Mouse (Mus musculus) right cerebral cortex, adult 2 months (tissue): ENCODE data around the gene Nub1.

Experiments used
- DNase-seq, 2 experiments: peaks; one replicate each; pipeline ENCODE4 v3.0.0; 2021 to 2022; ENCODE audit warnings: low spot score in 2 of 2

Gene Nub1

GRCm38 (mm10) chr5:24701271-24701670, 15.9 kb downstream of the Nub1 start:
- DNase-seq: no peak

GRCm38 (mm10) chr5:24704615-24705014, 19.3 kb downstream of the Nub1 start:
- no peak for DNase-seq

- peak in 1 of 2 experiments; percentile 23 for DNase-seq
Observed at GRCm38 (mm10) chr5:24709962-24710361, 24.6 kb downstream of the Nub1 start.

- no peak for DNase-seq
Observed at GRCm38 (mm10) chr5:24711615-24712014, 26.3 kb downstream of the Nub1 start.

GRCm38 (mm10) chr5:24713199-24713598, 27.9 kb downstream of the Nub1 start:
- DNase-seq: peak; percentile 17 to 18

GRCm38 (mm10) chr5:24713987-24714386, 28.7 kb downstream of the Nub1 start:
- DNase-seq: no peak

- DNase-seq: no peak
Observed at GRCm38 (mm10) chr5:24718076-24718475, 32.7 kb downstream of the Nub1 start.

GRCm38 (mm10) chr5:24719852-24720251, 34.5 kb downstream of the Nub1 start:
- DNase-seq: no peak

GRCm38 (mm10) chr5:24723527-24724269, 38.4 kb downstream of the Nub1 start:
- DNase-seq: no peak

- DNase-seq: no peak
Observed at GRCm38 (mm10) chr5:24724270-24724634, 38.9 kb downstream of the Nub1 start.

- no peak for DNase-seq
Observed at GRCm38 (mm10) chr5:24724805-24725204, 39.5 kb downstream of the Nub1 start.

- no peak for DNase-seq
Observed at GRCm38 (mm10) chr5:24725897-24726296, 40.6 kb downstream of the Nub1 start.

- no peak for DNase-seq
Observed at GRCm38 (mm10) chr5:24726901-24727836, 41.8 kb downstream of the Nub1 start.

- no peak for DNase-seq
Observed at GRCm38 (mm10) chr5:24729797-24730487, 44.6 kb downstream of the Nub1 start.

- DNase-seq: no peak
Observed at GRCm38 (mm10) chr5:24730488-24730871, 45.1 kb downstream of the Nub1 start, which contains the start of gene Wdr86. TSS of gene Wdr86 (minus strand) at chr5:24730727.

GRCm38 (mm10) chr5:24730986-24731385, 45.7 kb downstream of the Nub1 start:
- no peak for DNase-seq

- DNase-seq: no peak
Observed at GRCm38 (mm10) chr5:24733134-24733533, 47.8 kb downstream of the Nub1 start.

- DNase-seq: no peak
Observed at GRCm38 (mm10) chr5:24733771-24734426, 48.6 kb downstream of the Nub1 start.

GRCm38 (mm10) chr5:24737595-24737994, 52.3 kb downstream of the Nub1 start:
- no peak for DNase-seq

GRCm38 (mm10) chr5:24738517-24738916, 53.2 kb downstream of the Nub1 start:
- no peak for DNase-seq

GRCm38 (mm10) chr5:24739141-24739753, 53.9 kb downstream of the Nub1 start:
- peak; percentile 19 to 22 for DNase-seq
